Mouse (Mus musculus) hindbrain, embryonic 16.5 days (tissue): ENCODE results near the gene Gab3. TPM values are rescaled to one million over a fixed set of nuclear protein-coding genes. Genes with fewer than 3 reads are reported as not detected.

ENCODE experiments used
- ATAC-seq: fragments of 200-750 bp; cut with Nextera tagmentation; 2 replicates; pipeline ENCODE4 v1.8.0; 2017; ENCODE audit warnings: moderate TSS enrichment, moderate library complexity
- H3K27ac ChIP-seq: fragments of 300-500 bp; sonication (generic); 2 replicates; pipeline ENCODE4 v1.5.1; 2014; ENCODE audit warnings: low read depth, mild to moderate bottlenecking, control low read depth, low read length, moderate library complexity
- H3K27me3 ChIP-seq: fragments of 300-500 bp; sonication (generic); replicated peaks from 2 replicates; pipeline ENCODE4 v1.6.1; 2014; ENCODE audit warnings: low read length; ENCODE audit not compliant: control insufficient read depth, insufficient read depth
- H3K36me3 ChIP-seq: fragments of 300-500 bp; sonication (generic); 2 replicates; pipeline ENCODE4 v1.6.1; 2014; ENCODE audit warnings: mild to moderate bottlenecking, low read length, moderate library complexity, mixed read lengths; ENCODE audit not compliant: control insufficient read depth, insufficient read depth
- H3K4me1 ChIP-seq: fragments of 300-500 bp; sonication (generic); 2 replicates; pipeline ENCODE4 v1.6.1; 2014; ENCODE audit warnings: low read depth, low read length; ENCODE audit not compliant: control insufficient read depth, insufficient read depth
- H3K4me2 ChIP-seq: fragments of 300-500 bp; sonication (generic); 2 replicates; pipeline ENCODE4 v1.6.1; 2014; ENCODE audit warnings: mild to moderate bottlenecking, low read length, control low read depth, moderate library complexity
- H3K4me3 ChIP-seq: fragments of 300-500 bp; sonication (generic); 2 replicates; pipeline ENCODE4 v1.5.1; 2014; ENCODE audit warnings: mild to moderate bottlenecking, low read length, control low read depth, moderate library complexity
- H3K9ac ChIP-seq: fragments of 300-500 bp; sonication (generic); 2 replicates; pipeline ENCODE4 v1.6.1; 2014; ENCODE audit warnings: low read depth, mild to moderate bottlenecking, control low read depth, low read length, moderate library complexity
- H3K9me3 ChIP-seq: fragments of 300-500 bp; sonication (generic); 2 replicates; pipeline ENCODE4 v1.6.1; 2014; ENCODE audit warnings: mild to moderate bottlenecking, low read length, moderate library complexity; ENCODE audit not compliant: control insufficient read depth
- WGBS: fragments of 180-500 bp; shearing (Covaris S2); extraction: QIAGEN DNeasy Blood & Tissue Kit; methylation state at CpG from one replicate; pipeline ENCODE4 v1.1.7; 2014; 5-methylcytosine and 5-hydroxymethylcytosine counted together
- polyA plus RNA-seq: library from polyadenylated mRNA; unstranded; fragments of >200 nt; fragmentation: Nextera tagmentation; extraction: Ambion mirVana; gene quantifications from 2 replicates; pipeline ENCODE4 v1.2.1, GENCODE M21; 2015

Gene Gab3
- 3.0 and 3.1 TPM in 2 replicates for polyA plus RNA-seq

GRCm38 (mm10) chrX:75084774-75085508 lies at the start of gene Gab3:
Gene Gab3 (minus strand): TSS chrX:75085458.
- Histone ChIP-seq H3K9ac (peak within 1 kb of the TSS; percentile 67), H3K36me3 (no peaks in the 10 kb centered on the region), H3K4me2 (peak within 1 kb of the TSS; percentile 59), H3K4me1 (no peaks in the 10 kb centered on the region), H3K9me3 (no peaks in the 10 kb centered on the region), H3K4me3 (peak within 1 kb of the TSS; percentile 54), H3K27ac (peak within 1 kb of the TSS; percentile 44), H3K27me3 (no peaks in the 10 kb centered on the region)
- WGBS = 6% methylated on average over 11 of the region's 17 CpGs
- ATAC-seq = peak; percentile 97

GRCm38 (mm10) chrX:75130467-75131160 lies 45.4 kb upstream of the Gab3 start, which contains the start of gene Mpp1:
Gene Mpp1 (minus strand): TSS chrX:75131016.
- ATAC-seq = peak; percentile 100
- WGBS = 17% methylated on average over 34 of the region's 36 CpGs
- Histone ChIP-seq H3K4me3 (peak within 1 kb of the TSS; percentile 56), H3K4me1 (no peaks in the 10 kb centered on the region), H3K27ac (peak within 1 kb of the TSS; percentile 51; the same call in 1 of the 2 replicates), H3K36me3 (no peaks in the 10 kb centered on the region), H3K9ac (peak within 1 kb of the TSS; percentile 72), H3K9me3 (no peaks in the 10 kb centered on the region), H3K27me3 (no peaks in the 10 kb centered on the region), H3K4me2 (peak within 1 kb of the TSS; percentile 69)

DNA sequence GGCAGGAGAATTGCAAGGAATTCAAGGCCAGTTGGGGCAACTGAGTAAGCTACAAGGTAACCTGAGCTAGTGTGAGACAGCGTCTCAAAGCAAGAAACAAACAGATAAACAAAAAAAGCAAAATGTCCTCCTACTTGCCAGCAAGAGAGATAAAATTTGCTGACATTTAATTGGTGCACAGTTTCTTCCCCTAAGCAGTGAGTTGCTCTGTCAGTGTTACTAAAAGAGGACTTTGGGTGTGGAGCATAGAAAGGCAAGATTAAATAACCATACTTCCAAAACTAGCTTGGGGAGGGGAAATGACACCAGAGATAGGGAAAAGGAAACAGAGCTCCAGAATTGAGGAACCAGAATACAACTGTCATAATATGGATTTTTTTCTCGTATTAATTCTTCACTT lies 44.2 kb upstream of the Gab3 start:
- no peaks in the 10 kb centered on the region for H3K27me3 ChIP-seq
- H3K27ac ChIP-seq = no peak overlapping the region
- no peak overlapping the region for H3K9ac ChIP-seq
- 78% methylated on average over 2 of the region's 2 CpGs for WGBS
- no peaks in the 10 kb centered on the region for H3K9me3 ChIP-seq
- H3K4me2 ChIP-seq = peak overlapping the region; percentile 5; the same call in 1 of the 2 replicates
- H3K36me3 ChIP-seq = no peaks in the 10 kb centered on the region
- ATAC-seq = no peak
- H3K4me1 ChIP-seq = no peaks in the 10 kb centered on the region
- H3K4me3 ChIP-seq = no peak overlapping the region

DNA sequence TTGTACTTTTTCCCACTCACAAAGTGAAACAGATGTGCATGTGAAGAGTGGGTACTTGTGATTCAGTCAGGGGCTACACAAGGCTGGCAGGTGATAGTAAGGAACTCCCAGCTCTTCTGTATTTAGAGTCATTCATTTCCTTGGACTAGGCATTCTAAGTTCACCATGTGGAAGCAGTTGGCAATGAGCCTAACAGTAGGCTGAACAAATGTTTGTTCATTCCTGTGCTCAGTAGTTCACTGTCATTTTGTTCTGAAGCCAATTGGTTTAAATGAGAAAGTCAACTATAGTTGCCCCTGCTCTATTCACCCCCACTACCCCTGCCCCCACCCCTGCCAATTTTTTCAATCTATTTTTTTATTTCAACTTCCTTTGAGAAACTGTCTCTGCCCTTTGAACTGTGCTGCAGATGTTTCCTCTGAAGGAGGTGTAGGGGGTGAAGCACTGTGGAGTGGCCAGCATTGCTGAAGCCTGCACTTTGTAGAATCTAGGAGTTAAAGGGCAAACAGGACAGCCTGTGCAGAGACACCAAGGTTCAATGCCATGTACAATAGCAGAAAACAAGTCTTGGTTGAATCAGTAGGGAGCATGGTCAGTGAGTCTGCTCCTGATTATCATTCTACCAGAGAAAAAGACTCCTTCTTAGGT lies 43.2 kb upstream of the Gab3 start:
- H3K4me1 ChIP-seq = no peaks in the 10 kb centered on the region
- no peak for ATAC-seq
- H3K4me3 ChIP-seq = no peak overlapping the region
- H3K27me3 ChIP-seq = no peaks in the 10 kb centered on the region
- H3K9ac ChIP-seq = no peak overlapping the region
- no peaks in the 10 kb centered on the region for H3K36me3 ChIP-seq
- no peak overlapping the region for H3K27ac ChIP-seq
- H3K9me3 ChIP-seq = no peaks in the 10 kb centered on the region
- no peak overlapping the region for H3K4me2 ChIP-seq

- Histone ChIP-seq H3K4me3 (no peak overlapping the region), H3K4me1 (no peaks in the 10 kb centered on the region), H3K36me3 (no peaks in the 10 kb centered on the region), H3K27me3 (no peaks in the 10 kb centered on the region), H3K4me2 (no peak overlapping the region), H3K9ac (no peak overlapping the region), H3K9me3 (no peaks in the 10 kb centered on the region), H3K27ac (no peak overlapping the region)
- ATAC-seq = no peak
Observed at GRCm38 (mm10) chrX:75126893-75127292, 41.6 kb upstream of the Gab3 start.

DNA sequence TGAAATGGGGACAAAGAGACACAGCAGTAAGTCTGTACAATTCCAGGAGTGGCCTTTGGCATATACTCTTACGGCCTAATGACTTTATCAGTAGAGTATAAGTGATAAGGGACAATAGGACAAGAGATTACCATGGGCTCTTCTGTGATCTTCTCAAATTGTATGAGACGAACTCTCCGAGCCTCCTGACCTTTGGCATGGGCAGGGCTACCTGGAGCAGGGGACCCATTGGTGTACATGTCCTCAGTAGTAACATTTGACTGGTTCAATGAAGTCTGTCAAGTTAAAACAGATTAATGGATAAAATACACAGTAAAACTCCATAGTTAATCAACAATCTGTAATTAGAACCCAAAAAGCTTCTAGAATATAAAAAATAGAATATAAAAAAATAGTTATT lies 40.3 kb upstream of the Gab3 start:
- WGBS = 90% methylated on average over 3 of the region's 3 CpGs
- no peaks in the 10 kb centered on the region for H3K4me1 ChIP-seq
- no peak overlapping the region for H3K9ac ChIP-seq
- no peaks in the 10 kb centered on the region for H3K27me3 ChIP-seq
- no peak for ATAC-seq
- no peak overlapping the region for H3K4me3 ChIP-seq
- H3K27ac ChIP-seq = no peak overlapping the region
- no peak overlapping the region for H3K4me2 ChIP-seq
- H3K36me3 ChIP-seq = no peaks in the 10 kb centered on the region
- no peaks in the 10 kb centered on the region for H3K9me3 ChIP-seq

DNA sequence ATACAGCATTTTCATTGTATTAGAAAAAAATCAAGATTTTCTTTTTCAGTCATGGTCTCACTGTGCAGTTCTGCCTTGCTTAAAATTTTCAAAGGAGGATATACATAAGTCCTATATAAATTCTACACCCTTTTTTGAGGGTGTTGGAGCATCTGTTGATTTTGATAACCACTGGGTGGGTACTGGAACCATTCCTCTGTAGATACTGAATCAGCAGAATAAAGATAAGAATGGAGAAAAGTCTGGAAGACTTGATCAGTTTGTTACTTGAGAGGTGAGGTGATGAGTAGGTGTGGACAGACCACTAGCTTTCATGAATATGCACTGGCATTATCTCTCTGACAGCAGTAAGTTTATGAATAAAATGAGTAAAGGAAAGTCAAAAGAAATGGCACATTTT lies 30.3 kb upstream of the Gab3 start:
- no peak for ATAC-seq

GRCm38 (mm10) chrX:75102293-75102692 lies 17.0 kb upstream of the Gab3 start:
- H3K4me1 ChIP-seq = no peaks in the 10 kb centered on the region
- 0 out of 2 replicates have a peak, but pooled peaks cover 5% of the 10 kb centered on the region for H3K36me3 ChIP-seq
- no peaks in the 10 kb centered on the region for H3K9me3 ChIP-seq
- H3K27ac ChIP-seq = no peak overlapping the region
- no peaks in the 10 kb centered on the region for H3K27me3 ChIP-seq
- WGBS = 92% methylated on average over 6 of the region's 6 CpGs
- ATAC-seq = no peak
- H3K4me3 ChIP-seq = no peak overlapping the region
- H3K9ac ChIP-seq = no peak overlapping the region
- no peak overlapping the region for H3K4me2 ChIP-seq

More for the DNA sequence above, 30.3 kb upstream of the Gab3 start:
- Histone ChIP-seq H3K4me3 (no peak overlapping the region), H3K36me3 (no peaks in the 10 kb centered on the region), H3K4me2 (no peak overlapping the region), H3K9ac (no peak overlapping the region), H3K9me3 (no peaks in the 10 kb centered on the region), H3K4me1 (no peaks in the 10 kb centered on the region), H3K27me3 (no peaks in the 10 kb centered on the region), H3K27ac (no peak overlapping the region)

- Histone ChIP-seq H3K4me3 (no peak overlapping the region), H3K4me1 (peaks cover 4% of the 10 kb centered on the region; the same call in 1 of the 2 replicates), H3K9ac (no peak overlapping the region), H3K27me3 (no peaks in the 10 kb centered on the region), H3K4me2 (no peak overlapping the region), H3K27ac (no peak overlapping the region), H3K9me3 (no peaks in the 10 kb centered on the region), H3K36me3 (no peaks in the 10 kb centered on the region)
- 87% methylated on average over 8 of the region's 8 CpGs for WGBS
- no peak for ATAC-seq
Observed at GRCm38 (mm10) chrX:75098799-75099198, 13.5 kb upstream of the Gab3 start.
